In the genomic region with DNA sequence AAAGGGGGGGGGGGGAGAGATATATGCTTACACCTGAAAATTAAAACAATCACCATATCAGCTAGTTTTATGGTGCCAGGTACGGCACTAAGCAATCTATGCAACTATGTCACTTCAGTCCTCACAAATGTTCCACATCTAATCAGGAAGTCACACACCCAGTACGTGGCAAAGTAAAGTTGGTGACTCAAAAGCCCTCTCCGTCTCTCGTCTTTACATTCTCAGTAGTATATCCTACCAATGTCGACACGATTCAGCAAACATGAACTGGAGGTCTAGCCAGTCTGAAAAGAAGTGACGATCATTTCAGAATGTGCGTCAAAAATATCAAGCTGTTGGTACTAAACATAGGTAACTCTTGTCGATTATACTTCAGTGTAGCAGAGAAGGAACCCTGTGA, we compare ENCODE assay signal across 15 mouse cellular contexts. TPM values are rescaled to one million over a fixed set of nuclear protein-coding genes. Genes with fewer than 3 reads are reported as not detected.
DNase-seq lines count a peak whose midpoint lies in the region; ATAC-seq and TF ChIP-seq lines count a peak whose summit lies in the region.
"Had no signal": no experiment of that assay in that cellular context is flagged by ENCODE, and none has a peak within 500 bp of the region (broad histone marks: within the 10 kb centered on the region; RNA-seq: fewer than 3 reads in every experiment).

No protein-coding gene starts in this region.

- no peak for TF ChIP-seq CTCF in forebrain, postnatal 0 days (IDR thresholded peaks at IDR 0.05; ENCODE audit: low read depth)
- no peak for TF ChIP-seq CTCF in lung, embryonic 14.5 days (IDR thresholded peaks at IDR 0.05; ENCODE audit: low read depth)

- no peaks in the 10 kb centered on the region for H3K27me3 ChIP-seq in forebrain, embryonic 12.5 days
- H3K27me3 ChIP-seq in forebrain, postnatal 0 days (ENCODE audit: insufficient read depth, low read length), result no peaks in the 10 kb centered on the region
- no peaks in the 10 kb centered on the region for H3K27me3 ChIP-seq in lung, embryonic 14.5 days (ENCODE audit: insufficient read depth, low read length)
- H3K27me3 ChIP-seq in intestine, embryonic 15.5 days (replicated peaks), result no peaks in the 10 kb centered on the region
- H3K27me3 ChIP-seq in neural tube, embryonic 13.5 days, result no peaks in the 10 kb centered on the region
- H3K27me3 ChIP-seq: midbrain, embryonic 12.5 days; Patski had no signal

- H3K27ac ChIP-seq in forebrain, embryonic 12.5 days, result no peak overlapping the region
- H3K27ac ChIP-seq in forebrain, postnatal 0 days (ENCODE audit: low read depth, low read length), result no peak overlapping the region
- H3K27ac ChIP-seq in lung, embryonic 14.5 days (ENCODE audit: low read depth), result no peak overlapping the region
- H3K27ac ChIP-seq in intestine, embryonic 15.5 days, result no peak overlapping the region
- no peak overlapping the region for H3K27ac ChIP-seq in neural tube, embryonic 13.5 days (replicated peaks)
- H3K27ac ChIP-seq: hindbrain, postnatal 0 days had no signal

- 0 out of 2 replicates have a peak overlapping the region, but pooled peaks have one; percentile 7 for H3K4me3 ChIP-seq in forebrain, embryonic 12.5 days (replicated peaks)
- H3K4me3 ChIP-seq in forebrain, postnatal 0 days (ENCODE audit: low read depth, low read length), result no peak overlapping the region
- H3K4me3 ChIP-seq in lung, embryonic 14.5 days (ENCODE audit: low read depth, low read length), result no peak overlapping the region
- no peak overlapping the region for H3K4me3 ChIP-seq in intestine, embryonic 15.5 days (replicated peaks)
- no peak overlapping the region for H3K4me3 ChIP-seq in neural tube, embryonic 13.5 days

- H3K9me3 ChIP-seq in forebrain, embryonic 12.5 days, result no peaks in the 10 kb centered on the region
- no peaks in the 10 kb centered on the region for H3K9me3 ChIP-seq in forebrain, postnatal 0 days (ENCODE audit: low read length)
- H3K9me3 ChIP-seq in lung, embryonic 14.5 days (ENCODE audit: low read depth, low read length), result no peaks in the 10 kb centered on the region
- H3K9me3 ChIP-seq in intestine, embryonic 15.5 days, result no peaks in the 10 kb centered on the region
- H3K9me3 ChIP-seq in neural tube, embryonic 13.5 days, result no peaks in the 10 kb centered on the region
- H3K9me3 ChIP-seq: midbrain, embryonic 12.5 days had no signal

- H3K4me2 ChIP-seq in forebrain, embryonic 12.5 days, result peak overlapping the region; percentile 80; the same call in 1 of the 2 replicates
- H3K4me2 ChIP-seq in forebrain, postnatal 0 days (ENCODE audit: low read depth), result no peak overlapping the region
- peak overlapping the region; percentile 65; the same call in 1 of the 2 replicates for H3K4me2 ChIP-seq in lung, embryonic 14.5 days
- H3K4me2 ChIP-seq in intestine, embryonic 15.5 days (replicated peaks), result peak overlapping the region; percentile 16
- H3K4me2 ChIP-seq in neural tube, embryonic 13.5 days, result peak overlapping the region; percentile 79; the same call in 1 of the 2 replicates

- H3K9ac ChIP-seq in forebrain, embryonic 12.5 days, result no peak overlapping the region
- H3K9ac ChIP-seq in forebrain, postnatal 0 days, result no peak overlapping the region
- no peak overlapping the region for H3K9ac ChIP-seq in lung, embryonic 14.5 days
- no peak overlapping the region for H3K9ac ChIP-seq in intestine, embryonic 15.5 days
- no peak overlapping the region for H3K9ac ChIP-seq in neural tube, embryonic 13.5 days

- DNase-seq in forebrain, postnatal 0 days, result no peak
- no peak for DNase-seq in lung, embryonic 14.5 days
- no peak for DNase-seq in lung, postnatal 36 days
- DNase-seq in gastrocnemius, postnatal 36 days, result no peak
- no peak for DNase-seq in left cerebral cortex, adult 9 months (ENCODE audit: low spot score in 2 of 2)
- DNase-seq: cerebellum, adult 18-20 months; gastrocnemius, postnatal 25 days; left cerebral cortex, postnatal 4 days; thymus, postnatal 4 days had no signal

- 92% methylated on average over 9 of the region's 9 CpGs for WGBS in forebrain, embryonic 12.5 days
- 86% methylated on average over 9 of the region's 9 CpGs for WGBS in forebrain, postnatal 0 days
- WGBS in lung, embryonic 14.5 days, result 78% methylated on average over 9 of the region's 9 CpGs
- WGBS in intestine, embryonic 15.5 days, result 71% methylated on average over 9 of the region's 9 CpGs
- WGBS in neural tube, embryonic 13.5 days, result 88% methylated on average over 9 of the region's 9 CpGs

- intact Hi-C loops in gastrocnemius, postnatal 36 days (cut with DNase I), result loop anchor here (5.0 kb wide), 1 partner anchor 124 kb away; the partner anchor contains the start of genes Pphln1 and Zcrb1

- peaks cover 27% of the 10 kb centered on the region for H3K4me1 ChIP-seq in forebrain, embryonic 12.5 days
- peaks cover 6% of the 10 kb centered on the region; the same call in 1 of the 2 replicates for H3K4me1 ChIP-seq in forebrain, postnatal 0 days (ENCODE audit: insufficient read depth)
- peaks cover 7% of the 10 kb centered on the region for H3K4me1 ChIP-seq in lung, embryonic 14.5 days (ENCODE audit: insufficient read depth)
- peaks cover 13% of the 10 kb centered on the region; the same call in 1 of the 2 replicates for H3K4me1 ChIP-seq in intestine, embryonic 15.5 days (replicated peaks)
- H3K4me1 ChIP-seq in neural tube, embryonic 13.5 days (replicated peaks), result peaks cover 49% of the 10 kb centered on the region

- ATAC-seq in forebrain, embryonic 12.5 days (ENCODE audit: low FRiP score), result no peak
- no peak for ATAC-seq in forebrain, postnatal 0 days
- no peak for ATAC-seq in lung, embryonic 14.5 days (ENCODE audit: insufficient read depth)
- no peak for ATAC-seq in intestine, embryonic 15.5 days
- no peak for ATAC-seq in neural tube, embryonic 13.5 days (ENCODE audit: low read depth)
- ATAC-seq: hindbrain, postnatal 0 days; Patski had no signal

- no peaks in the 10 kb centered on the region for H3K36me3 ChIP-seq in forebrain, embryonic 12.5 days (replicated peaks)
- H3K36me3 ChIP-seq in forebrain, postnatal 0 days (ENCODE audit: insufficient read depth), result no peaks in the 10 kb centered on the region
- no peaks in the 10 kb centered on the region for H3K36me3 ChIP-seq in lung, embryonic 14.5 days (ENCODE audit: insufficient read depth)
- H3K36me3 ChIP-seq in intestine, embryonic 15.5 days, result no peaks in the 10 kb centered on the region
- no peaks in the 10 kb centered on the region for H3K36me3 ChIP-seq in neural tube, embryonic 13.5 days
- H3K36me3 ChIP-seq: midbrain, embryonic 12.5 days had no signal

RNA-seq across cellular contexts. Expression of gene Gxylt1, which starts 2.0 kb away (rescaled TPM):
- polyA plus RNA-seq in forebrain, embryonic 12.5 days (2016; fragmentation: Nextera tagmentation; extraction: Ambion mirVana), result 19.4 and 20.0 TPM in 2 replicates
- 5.3 and 7.5 TPM in 2 replicates for total RNA-seq in forebrain, postnatal 0 days (2014; rRNA removed)
- 1.8 and 3.2 TPM in 2 replicates for polyA plus RNA-seq in forebrain, postnatal 0 days (2015; fragmentation: Nextera tagmentation; extraction: Ambion mirVana)
- 18.1 and 19.1 TPM in 2 replicates for polyA plus RNA-seq in lung, embryonic 14.5 days (2014; fragmentation: Nextera tagmentation; extraction: Ambion mirVana)
- 10.2 and 10.8 TPM in 2 replicates for polyA plus RNA-seq in intestine, embryonic 15.5 days (2015; fragmentation: Nextera tagmentation; extraction: Ambion mirVana)
- polyA plus RNA-seq in neural tube, embryonic 13.5 days (2015; fragmentation: Nextera tagmentation; extraction: Ambion mirVana), result 7.0 and 8.5 TPM in 2 replicates
- total RNA-seq in gastrocnemius, postnatal 36 days (2021), result 1 to 10 TPM; 4.9 to 6.0 TPM
